Mouse (Mus musculus) embryo, embryonic 11 days (tissue): ENCODE measurements around the gene Trim2.
A peak's percentile ranks its signal among the peaks of the same experiment; 100 is the strongest.

ENCODE experiments used
- DNase-seq: peaks from one replicate; pipeline ENCODE4 v3.0.0-alpha.2; 2015

Trim2 gene

GRCm38 (mm10) chr3:84131369-84131768 is 175.3 kb downstream of the Trim2 start:
- no peak for DNase-seq

GRCm38 (mm10) chr3:84130776-84131175 is 175.9 kb downstream of the Trim2 start:
- DNase-seq = no peak

GRCm38 (mm10) chr3:84128871-84129870 is 177.5 kb downstream of the Trim2 start:
- DNase-seq = peak; percentile 43

GRCm38 (mm10) chr3:84127431-84127830 is 179.2 kb downstream of the Trim2 start:
- DNase-seq = no peak

GRCm38 (mm10) chr3:84126721-84127120 is 180.0 kb downstream of the Trim2 start:
- DNase-seq = no peak

GRCm38 (mm10) chr3:84125704-84126289 is 180.9 kb downstream of the Trim2 start:
- DNase-seq = no peak

GRCm38 (mm10) chr3:84123461-84123860 is 183.2 kb downstream of the Trim2 start:
- DNase-seq = peak; percentile 33

GRCm38 (mm10) chr3:84118718-84119117 is 188.0 kb downstream of the Trim2 start:
- DNase-seq = no peak

- DNase-seq = no peak
Measured at GRCm38 (mm10) chr3:84118178-84118577, 188.5 kb downstream of the Trim2 start.
